Mouse (Mus musculus) hindbrain, postnatal 0 days (tissue): Measurements from ENCODE around the gene Crebl2. TPM values are rescaled to one million over a fixed set of nuclear protein-coding genes. Genes with fewer than 3 reads are reported as not detected.

Experiments used
- ATAC-seq: fragments of 200-750 bp; cut with Nextera tagmentation; 2 replicates; pipeline ENCODE4 v1.8.0; 2017; ENCODE audit warnings: mild to moderate bottlenecking, moderate TSS enrichment, moderate library complexity
- DNase-seq: peaks from one replicate; pipeline ENCODE4 v3.0.0-alpha.2; 2015; ENCODE audit warnings: low spot score
- H3K27ac ChIP-seq: fragments of 300-500 bp; sonication (generic); 2 replicates; pipeline ENCODE4 v1.5.1; 2014; ENCODE audit warnings: mild to moderate bottlenecking
- H3K27me3 ChIP-seq: fragments of 300-500 bp; sonication (generic); 2 replicates; pipeline ENCODE4 v1.6.1; 2014; ENCODE audit warnings: low read length, mixed read lengths; ENCODE audit not compliant: insufficient read depth
- H3K36me3 ChIP-seq: fragments of 300-500 bp; sonication (generic); 2 replicates; pipeline ENCODE4 v1.6.1; 2014; ENCODE audit warnings: low read length, mixed read lengths; ENCODE audit not compliant: insufficient read depth
- H3K4me1 ChIP-seq: fragments of 300-500 bp; sonication (generic); 2 replicates; pipeline ENCODE4 v1.6.1; 2014; ENCODE audit warnings: antibody characterized with exemption, low read length, mixed read lengths; ENCODE audit not compliant: insufficient read depth
- H3K4me2 ChIP-seq: fragments of 300-500 bp; sonication (generic); 2 replicates; pipeline ENCODE4 v1.6.1; 2014; ENCODE audit warnings: low read depth, mild to moderate bottlenecking, low read length, moderate library complexity, mixed read lengths
- H3K4me3 ChIP-seq: fragments of 300-500 bp; sonication (generic); 2 replicates; pipeline ENCODE4 v1.5.1; 2014; ENCODE audit warnings: low read length
- H3K9ac ChIP-seq: fragments of 300-500 bp; sonication (generic); replicated peaks from 2 replicates; pipeline ENCODE4 v1.6.1; 2014; ENCODE audit warnings: mild to moderate bottlenecking, low read length, moderate library complexity, mixed read lengths
- H3K9me3 ChIP-seq: fragments of 300-500 bp; sonication (generic); 2 replicates; pipeline ENCODE4 v1.6.1; 2016; ENCODE audit warnings: low read length, mixed read lengths
- CTCF ChIP-seq: IDR thresholded peaks from 2 replicates; pipeline ENCODE4 v1.5.1; 2016; ENCODE audit warnings: antibody characterized with exemption, control low read depth, low read depth
- WGBS: fragments of 180-500 bp; shearing (Covaris S2); extraction: QIAGEN DNeasy Blood & Tissue Kit; methylation state at CpG from one replicate; pipeline ENCODE4 v1.1.7; 2014; 5-methylcytosine and 5-hydroxymethylcytosine counted together
- polyA plus RNA-seq: library from polyadenylated mRNA; unstranded; fragments of >200 nt; fragmentation: Nextera tagmentation; extraction: Ambion mirVana; gene quantifications from 2 replicates; pipeline ENCODE4 v1.2.1, GENCODE M21; 2015
- total RNA-seq: library from RNA; depleted of rRNA; stranded (reverse); fragments of >200 nt; gene quantifications from 2 replicates; pipeline ENCODE4 v1.2.3, GENCODE M21; 2014

Crebl2 gene
- total and polyA plus RNA-seq, 2 experiments from 2014 or later: 2.6 to 4.4 TPM

- TF ChIP-seq CTCF: no peak
- no peak overlapping the region for H3K9ac ChIP-seq
- no peaks in the 10 kb centered on the region for H3K36me3 ChIP-seq
- no peak overlapping the region for H3K27ac ChIP-seq
- DNase-seq (no peak), ATAC-seq (no peak)
- H3K4me3 ChIP-seq: no peak overlapping the region
- WGBS: 38% methylated on average over 6 of the region's 6 CpGs
- no peaks in the 10 kb centered on the region for H3K27me3 ChIP-seq
- H3K9me3 ChIP-seq: no peaks in the 10 kb centered on the region
- no peaks in the 10 kb centered on the region for H3K4me1 ChIP-seq
- H3K4me2 ChIP-seq: no peak overlapping the region
Observed at GRCm38 (mm10) chr6:134820411-134820810, 9.5 kb upstream of the Crebl2 start.

DNA sequence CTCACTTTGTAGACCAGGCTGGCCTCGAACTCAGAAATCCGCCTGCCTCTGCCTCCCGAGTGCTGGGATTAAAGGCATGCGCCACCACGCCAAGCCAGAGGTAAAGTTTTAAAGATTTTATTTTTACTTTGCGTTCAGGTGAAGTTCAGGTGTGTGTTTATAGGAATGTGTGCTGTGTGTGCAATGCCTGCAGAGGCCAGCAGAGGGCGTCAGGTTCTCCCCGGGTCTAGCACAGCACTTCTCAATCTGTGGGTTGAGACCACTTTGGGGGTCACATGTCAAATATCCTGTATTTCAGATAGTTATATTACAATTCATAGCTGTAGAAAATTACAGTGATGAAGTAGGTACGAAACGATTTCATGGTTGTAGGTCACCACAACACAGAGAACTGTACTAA is 7.1 kb upstream of the Crebl2 start:
- 67% methylated on average over 10 of the region's 10 CpGs for WGBS
- Histone ChIP-seq H3K27ac (no peak overlapping the region), H3K4me2 (no peak overlapping the region), H3K4me3 (no peak overlapping the region), H3K9me3 (no peaks in the 10 kb centered on the region), H3K27me3 (no peaks in the 10 kb centered on the region), H3K36me3 (no peaks in the 10 kb centered on the region), H3K9ac (no peak overlapping the region), H3K4me1 (no peaks in the 10 kb centered on the region)
- TF ChIP-seq CTCF: peak; percentile 69
- DNase-seq (no peak), ATAC-seq (no peak)

GRCm38 (mm10) chr6:134830776-134831175 is 822 bp downstream of the Crebl2 start:
- no peak for TF ChIP-seq CTCF

GRCm38 (mm10) chr6:134834585-134835251 is 4.8 kb downstream of the Crebl2 start:
- H3K27me3 ChIP-seq: no peaks in the 10 kb centered on the region
- no peak overlapping the region for H3K27ac ChIP-seq
- no peak overlapping the region for H3K4me2 ChIP-seq
- no peak overlapping the region for H3K4me3 ChIP-seq
- no peaks in the 10 kb centered on the region for H3K9me3 ChIP-seq
- DNase-seq (no peak), ATAC-seq (no peak)
- WGBS: 75% methylated on average over 9 of the region's 9 CpGs
- no peak overlapping the region for H3K9ac ChIP-seq
- H3K36me3 ChIP-seq: no peaks in the 10 kb centered on the region
- no peak for TF ChIP-seq CTCF
- H3K4me1 ChIP-seq: no peaks in the 10 kb centered on the region

More at GRCm38 (mm10) chr6:134830776-134831175, 822 bp downstream of the Crebl2 start:
- DNase-seq (peak; percentile 5), ATAC-seq (no peak)
- Histone ChIP-seq H3K9ac (peak overlapping the region; percentile 83), H3K9me3 (no peaks in the 10 kb centered on the region), H3K27ac (peak overlapping the region; percentile 92), H3K27me3 (no peaks in the 10 kb centered on the region), H3K4me1 (0 out of 2 replicates have a peak, but pooled peaks cover 3% of the 10 kb centered on the region), H3K4me2 (peak overlapping the region; percentile 77), H3K4me3 (peak overlapping the region; percentile 81), H3K36me3 (no peaks in the 10 kb centered on the region)
- WGBS: 3% methylated on average over 10 of the region's 10 CpGs

DNA sequence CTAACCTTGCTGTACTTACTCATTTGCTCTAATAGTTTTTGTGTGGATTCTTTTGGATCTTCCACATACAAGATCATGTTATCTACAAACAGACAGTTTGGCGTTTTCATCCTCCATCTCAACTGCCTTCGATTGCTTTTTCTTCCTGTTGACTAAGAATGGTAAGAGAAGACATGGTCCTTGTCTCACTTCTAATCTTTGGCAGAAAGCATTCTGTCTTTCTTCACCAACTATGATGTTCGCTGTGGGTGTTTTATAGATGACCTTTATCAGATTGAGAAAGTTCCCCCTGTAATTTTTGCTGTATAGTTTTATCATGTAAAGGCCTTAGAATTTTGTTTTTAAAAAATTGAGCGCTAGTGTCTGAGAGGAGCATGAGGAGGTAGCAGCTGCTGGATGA is 8.2 kb downstream of the Crebl2 start:
- Histone ChIP-seq H3K9ac (no peak overlapping the region), H3K36me3 (no peaks in the 10 kb centered on the region), H3K9me3 (no peaks in the 10 kb centered on the region), H3K4me3 (no peak overlapping the region), H3K27me3 (no peaks in the 10 kb centered on the region), H3K27ac (no peak overlapping the region), H3K4me1 (no peaks in the 10 kb centered on the region), H3K4me2 (no peak overlapping the region)
- ATAC-seq: no peak
- no peak for TF ChIP-seq CTCF
- no peak for DNase-seq
- 94% methylated on average over 4 of the region's 4 CpGs for WGBS

DNA sequence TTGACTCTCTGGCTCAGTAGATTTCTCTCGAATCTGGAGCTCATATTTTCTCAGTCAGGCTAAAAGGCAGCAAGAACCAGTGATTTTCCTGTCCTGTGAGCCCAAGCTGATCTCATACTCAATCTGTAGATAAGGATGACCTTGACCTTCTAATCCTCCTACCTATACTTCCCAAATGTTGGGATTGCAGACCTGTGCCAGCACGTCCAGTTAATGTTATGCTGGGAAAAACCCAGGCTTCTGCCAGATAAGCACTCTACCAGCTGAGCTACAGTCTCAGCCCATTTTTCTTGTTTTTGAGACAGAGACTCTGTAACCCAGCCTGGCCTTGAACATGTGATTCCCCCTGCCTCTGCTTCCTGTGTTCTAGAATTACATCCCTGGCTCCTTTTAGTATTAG is 10.4 kb downstream of the Crebl2 start:
- no peak for DNase-seq
- WGBS: 80% methylated on average over 2 of the region's 2 CpGs
- Histone ChIP-seq H3K9ac (no peak overlapping the region), H3K4me3 (no peak overlapping the region), H3K4me1 (no peaks in the 10 kb centered on the region), H3K9me3 (no peaks in the 10 kb centered on the region), H3K27ac (no peak overlapping the region), H3K4me2 (no peak overlapping the region), H3K36me3 (no peaks in the 10 kb centered on the region), H3K27me3 (no peaks in the 10 kb centered on the region)
- no peak for TF ChIP-seq CTCF
- ATAC-seq: no peak

DNA sequence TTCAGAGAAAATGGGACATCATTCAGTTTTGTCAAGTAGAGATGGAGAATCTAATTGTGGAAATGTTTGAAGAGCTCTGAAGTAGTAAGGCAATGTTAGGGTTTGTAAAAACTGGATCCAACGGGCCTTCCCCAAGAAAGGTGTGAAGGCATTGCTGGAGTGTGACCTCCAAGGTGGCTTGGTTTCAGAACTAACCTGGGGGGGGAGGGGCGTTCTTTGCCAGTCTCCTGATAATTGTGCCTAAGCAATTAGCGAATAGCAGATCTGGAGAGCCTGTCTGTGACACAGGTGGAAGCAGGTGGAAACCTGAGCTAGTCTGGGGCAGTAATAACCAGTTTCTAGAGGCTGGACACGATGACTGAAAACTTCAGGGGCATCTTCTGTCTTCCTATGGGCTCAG is 15.8 kb downstream of the Crebl2 start:
- Histone ChIP-seq H3K9me3 (no peaks in the 10 kb centered on the region), H3K9ac (no peak overlapping the region), H3K27ac (no peak overlapping the region), H3K36me3 (peaks cover 11% of the 10 kb centered on the region), H3K27me3 (no peaks in the 10 kb centered on the region), H3K4me1 (no peaks in the 10 kb centered on the region), H3K4me2 (no peak overlapping the region), H3K4me3 (no peak overlapping the region)
- TF ChIP-seq CTCF: no peak
- DNase-seq (no peak), ATAC-seq (no peak)
- WGBS: 78% methylated on average over 4 of the region's 4 CpGs
